Mouse (Mus musculus) hematopoietic stem cell, adult 5-6 weeks (primary cell): Measurements from ENCODE around the gene Gm49416. TPM values are rescaled to one million over a fixed set of nuclear protein-coding genes. Genes with fewer than 3 reads are reported as not detected.
"Not testable (repeated sequence)": the region's sequence is repeated elsewhere in the genome, so short reads cannot be mapped to it uniquely, and the experiment has no call there.

Experiments used
- ATAC-seq, 2 experiments: fragments of 125-278 bp in 1 of 2; replicated peaks in 1 of 2; 2 replicates each; pipeline ENCODE4 v1.8.0; 2016 to 2017; ENCODE audit warnings: inconsistent platforms in 2 of 2, mild to moderate bottlenecking in 2 of 2, moderate number of reproducible peaks in 2 of 2, low read depth in 1 of 2, moderate TSS enrichment in 1 of 2; ENCODE audit not compliant: low FRiP score in 2 of 2, poor library complexity in 2 of 2, severe bottlenecking in 2 of 2, insufficient read depth in 1 of 2, low TSS enrichment in 1 of 2
- total RNA-seq: library from RNA; stranded (forward); fragments of 172-1452, 232-1000 nt; gene quantifications from 2 replicates; pipeline ENCODE4 v1.2.3, GENCODE M21; 2017

The Gm49416 gene
- total RNA-seq, 1 experiment from 2014 or later: not detected

GRCm38 (mm10) chr19:8871267-8872186, 17.2 kb upstream of the Gm49416 start, which contains the start of gene Ubxn1:
TSS of gene Ubxn1 (plus strand) at chr19:8871496.
- ATAC-seq: peak; percentile 98 to 100

DNA sequence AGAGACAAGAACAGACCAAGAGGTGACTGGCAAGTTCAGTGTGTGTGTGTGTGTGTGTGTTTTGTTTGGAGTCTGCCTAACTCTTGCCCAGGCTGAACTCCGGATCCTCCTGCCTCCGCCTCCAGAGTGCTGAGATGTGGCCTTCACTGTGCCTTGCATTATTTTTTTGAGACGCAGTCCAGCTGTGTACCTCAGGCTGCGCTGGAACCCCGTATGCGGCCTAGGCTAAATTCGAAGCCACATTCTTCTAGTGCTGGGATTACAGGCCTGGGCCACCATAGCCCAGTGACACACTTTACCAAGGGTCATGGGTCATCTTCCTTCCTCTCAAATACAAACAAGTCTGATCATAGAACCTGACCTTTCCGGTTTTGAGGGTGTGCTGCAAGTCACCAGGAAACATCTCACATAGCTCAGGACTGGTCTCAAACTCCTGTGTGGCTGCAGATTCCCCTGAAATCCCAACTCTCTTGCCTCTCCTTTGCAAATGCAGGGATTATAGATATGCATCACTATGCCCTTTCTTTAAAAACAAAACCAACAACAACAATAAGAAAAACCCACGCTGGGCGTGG, 16.4 kb upstream of the Gm49416 start:
- no peak for ATAC-seq

DNA sequence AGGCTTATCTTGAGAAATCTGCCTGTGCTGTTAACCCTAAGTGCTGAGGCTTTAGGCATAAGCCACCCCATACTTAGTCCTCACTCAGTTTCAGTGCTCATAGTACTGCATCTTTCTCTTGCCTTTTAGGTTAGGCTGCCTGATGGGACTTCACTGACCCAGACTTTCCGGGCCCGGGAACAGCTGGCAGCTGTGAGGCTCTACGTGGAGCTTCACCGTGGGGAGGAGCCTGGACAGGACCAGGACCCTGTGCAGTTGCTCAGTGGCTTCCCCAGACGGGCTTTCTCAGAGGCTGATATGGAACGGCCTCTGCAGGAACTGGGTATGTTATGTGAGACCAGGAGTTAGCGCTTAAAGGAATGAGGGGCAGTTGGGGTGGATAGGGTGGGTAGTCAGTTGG, 13.7 kb upstream of the Gm49416 start:
- ATAC-seq: no peak

- ATAC-seq: peak; percentile 99
These were observed 8.3 kb upstream of the Gm49416 start, which contains the start of gene Uqcc3 for GRCm38 (mm10) chr19:8880311-8881033. TSS of gene Uqcc3 (minus strand) at chr19:8880923.

DNA sequence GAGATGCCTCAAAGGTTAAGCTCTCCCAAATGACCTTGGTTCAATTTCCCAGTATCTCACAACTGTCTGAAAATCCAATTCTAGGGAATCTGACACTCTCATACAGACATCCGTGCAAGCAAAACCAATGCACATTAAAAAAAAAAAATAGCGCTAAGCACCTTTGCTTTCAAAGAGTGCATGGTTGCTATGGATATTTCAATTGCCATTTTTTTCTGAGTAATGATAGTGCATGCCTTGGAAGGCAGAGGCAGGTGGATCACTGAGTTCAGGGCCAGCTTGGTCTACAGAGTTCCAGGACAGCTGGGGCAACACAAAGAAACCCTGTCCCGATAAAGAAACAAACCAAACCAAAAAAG, 7.7 kb upstream of the Gm49416 start:
- ATAC-seq: peak; percentile 19 to 28; a peak in 1 of 4 replicates

DNA sequence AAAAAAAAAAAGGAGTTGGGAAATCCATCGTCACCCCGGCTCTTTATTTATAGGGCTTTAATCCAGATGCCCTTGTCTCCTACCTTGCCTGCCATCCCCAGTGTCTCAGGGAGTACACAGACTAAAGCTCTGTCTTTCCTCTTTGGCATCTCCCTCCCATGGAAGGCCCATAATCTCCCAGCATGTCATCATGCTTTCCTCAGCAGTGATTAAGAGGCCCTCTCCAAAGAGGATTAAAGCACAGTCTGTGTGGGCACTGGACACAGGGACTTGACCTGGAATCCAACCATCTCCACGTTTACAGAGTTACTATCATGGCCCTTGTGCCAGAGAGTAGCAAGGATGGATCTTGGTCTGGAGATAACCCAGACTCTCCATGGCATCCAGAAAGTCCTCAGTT, 5.1 kb upstream of the Gm49416 start, which contains the start of the genes Lbhd1 and Gm49403:
TSS of gene Lbhd1 (plus strand) at position 117 of the 400 bp plus-strand sequence.
TSS of gene Gm49403 (plus strand) at position 315 of the 400 bp plus-strand sequence.
- ATAC-seq: no peak

GRCm38 (mm10) chr19:8886916-8887584, 1.7 kb upstream of the Gm49416 start:
- ATAC-seq: no peak

GRCm38 (mm10) chr19:8887585-8888463, 902 bp upstream of the Gm49416 start:
- no peak for ATAC-seq

GRCm38 (mm10) chr19:8892829-8893766, 4.4 kb downstream of the Gm49416 start, which contains the start of gene Ints5:
TSS of gene Ints5 (plus strand) at chr19:8893005.
- peak; percentile 33 to 50 for ATAC-seq

DNA sequence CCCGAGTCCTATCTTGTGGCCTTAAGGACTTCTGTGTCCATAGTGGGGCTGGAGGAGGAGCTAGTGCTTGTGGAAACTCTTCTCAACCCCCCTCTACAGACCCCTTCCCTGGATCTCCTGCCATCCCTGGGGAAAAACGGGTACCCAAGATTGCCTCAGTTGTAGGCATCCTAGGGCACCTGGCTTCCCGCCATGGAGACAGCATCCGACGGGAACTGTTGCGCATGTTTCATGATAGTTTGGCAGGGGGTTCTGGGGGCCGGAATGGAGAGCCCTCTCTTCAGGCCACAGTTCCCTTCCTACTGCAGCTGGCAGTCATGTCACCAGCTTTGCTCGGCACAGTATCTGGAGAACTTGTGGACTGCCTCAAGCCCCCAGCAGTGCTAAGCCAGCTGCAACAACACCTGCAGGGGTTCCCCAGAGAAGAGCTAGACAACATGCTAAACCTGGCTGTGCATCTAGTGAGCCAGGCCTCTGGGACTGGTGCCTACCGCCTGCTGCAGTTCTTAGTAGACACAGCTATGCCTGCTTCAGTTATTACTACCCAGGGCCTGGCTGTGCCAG, 6.8 kb downstream of the Gm49416 start:
- no peak for ATAC-seq

GRCm38 (mm10) chr19:8896231-8896630, 7.5 kb downstream of the Gm49416 start:
- not testable (repeated sequence) for ATAC-seq

DNA sequence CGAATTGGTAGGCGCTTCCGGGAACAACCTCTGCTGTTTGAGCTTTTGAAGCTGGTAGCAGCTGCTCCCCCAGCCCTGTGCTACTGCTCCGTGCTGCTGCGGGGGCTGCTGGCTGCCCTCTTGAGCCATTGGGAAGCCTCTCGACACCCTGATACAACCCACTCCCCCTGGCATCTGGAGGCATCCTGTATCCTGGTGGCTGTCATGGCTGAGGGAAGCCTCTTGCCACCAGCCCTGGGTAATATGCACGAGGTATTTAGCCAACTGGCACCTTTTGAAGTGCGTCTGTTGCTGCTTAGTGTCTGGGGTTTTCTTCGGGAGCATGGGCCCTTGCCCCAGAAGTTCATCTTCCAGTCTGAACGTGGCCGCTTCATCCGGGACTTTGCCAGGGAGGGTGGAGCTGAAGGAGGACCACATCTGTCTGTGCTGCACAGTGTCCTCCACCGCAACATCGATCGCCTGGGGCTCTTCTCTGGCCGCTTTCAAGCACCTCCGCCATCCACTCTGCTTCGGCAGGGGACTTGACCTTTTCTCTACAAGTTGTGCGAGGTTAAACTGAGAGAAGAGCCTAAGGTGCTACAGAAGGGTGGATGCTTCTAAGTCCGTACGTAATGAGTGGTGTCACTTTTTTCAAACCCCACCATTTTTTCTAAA, 8.6 kb downstream of the Gm49416 start:
- 0 out of 4 replicates have a peak, but pooled peaks of 1 of the 2 experiments have one; percentile 1 for ATAC-seq

GRCm38 (mm10) chr19:8897865-8898495, 9.3 kb downstream of the Gm49416 start, which contains the start of gene Ganab:
TSS of gene Ganab (plus strand) at chr19:8898071.
- peak; percentile 99 for ATAC-seq

DNA sequence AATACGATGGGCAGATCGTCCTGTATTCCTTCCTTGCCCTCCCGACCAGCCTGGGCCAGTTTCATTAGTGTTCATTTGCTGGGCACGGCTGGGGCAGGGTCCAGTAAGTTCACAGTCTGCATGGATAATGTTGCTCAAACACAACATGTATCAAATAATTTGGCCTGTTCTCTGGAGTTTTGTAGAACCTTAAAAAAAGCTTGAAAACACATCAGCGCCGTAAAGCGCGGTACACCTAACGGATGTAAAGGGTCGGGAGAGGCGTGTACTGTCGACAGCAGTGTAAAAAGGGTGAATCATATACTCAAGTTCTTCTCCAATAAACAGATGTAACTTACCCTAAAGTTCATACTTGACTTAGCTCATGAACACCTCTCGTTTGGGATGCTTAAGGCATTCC, 9.8 kb downstream of the Gm49416 start:
- ATAC-seq: no peak
